Mouse (Mus musculus) thymus, adult 2 months (tissue): ENCODE data around the gene Cfap300. TPM values are rescaled to one million over a fixed set of nuclear protein-coding genes. Genes with fewer than 3 reads are reported as not detected.
A peak's percentile ranks its signal among the peaks of the same experiment; 100 is the strongest.

Experiments used
- DNase-seq: peaks from one replicate; pipeline ENCODE4 v3.0.0; 2021
- H3K27ac ChIP-seq: fragments of 200-500 bp; 2 replicates; pipeline ENCODE4 v1.5.1; 2012; ENCODE audit warnings: low read length, control low read depth; ENCODE audit not compliant: control insufficient read depth, insufficient read depth
- H3K27me3 ChIP-seq: fragments of 200-500 bp; 2 replicates; pipeline ENCODE4 v1.6.1; 2012; ENCODE audit warnings: mild to moderate bottlenecking, low read length, moderate library complexity, mixed read lengths; ENCODE audit not compliant: control insufficient read depth, insufficient read depth
- H3K36me3 ChIP-seq: fragments of 200-500 bp; 2 replicates; pipeline ENCODE4 v1.6.1; 2012; ENCODE audit warnings: mild to moderate bottlenecking, low read length, moderate library complexity; ENCODE audit not compliant: control insufficient read depth, insufficient read depth
- H3K4me1 ChIP-seq: fragments of 200-500 bp; replicated peaks from 2 replicates; pipeline ENCODE4 v1.6.1; 2012; ENCODE audit warnings: low read length; ENCODE audit not compliant: control insufficient read depth, insufficient read depth
- H3K4me3 ChIP-seq: fragments of 200-500 bp; 2 replicates; pipeline ENCODE4 v1.5.1; 2012; ENCODE audit warnings: mild to moderate bottlenecking, low read length, control low read depth, moderate library complexity; ENCODE audit not compliant: control insufficient read depth, insufficient read depth
- CTCF ChIP-seq: fragments of 200-500 bp; IDR thresholded peaks from 2 replicates; pipeline ENCODE4 v1.5.1; 2012; ENCODE audit warnings: mild to moderate bottlenecking, control low read depth, low read length, moderate library complexity, borderline replicate concordance; ENCODE audit not compliant: control insufficient read depth, poor library complexity, insufficient read depth; ENCODE audit errors: extremely low read depth
- POLR2A ChIP-seq: fragments of 200-500 bp; IDR thresholded peaks from 2 replicates; pipeline ENCODE4 v1.6.1; 2012; ENCODE audit warnings: mild to moderate bottlenecking, low read length, control low read depth, moderate library complexity; ENCODE audit not compliant: control insufficient read depth, poor library complexity, insufficient read depth; ENCODE audit errors: extremely low read depth
- WGBS: fragments of 180-500 bp; shearing (Covaris S2); methylation state at CpG from one replicate; pipeline ENCODE4 v1.1.7; 2018; 5-methylcytosine and 5-hydroxymethylcytosine counted together
- polyA plus RNA-seq: library from polyadenylated mRNA; depleted of rRNA; stranded (reverse); fragments of >200 nt; gene quantifications from 2 replicates; pipeline ENCODE4 v1.2.3, GENCODE M21; 2012; rRNA removed

The Cfap300 gene
- 0.62 and 0.93 TPM in 2 replicates for polyA plus RNA-seq

GRCm38 (mm10) chr9:8042338-8043043, at the start of gene Cfap300:
TSS of gene Cfap300 (minus strand) at chr9:8042823.
- Histone ChIP-seq H3K27me3 (no peaks in the 10 kb centered on the region), H3K4me3 (peak within 1 kb of the TSS; percentile 88), H3K36me3 (no peaks in the 10 kb centered on the region), H3K27ac (no peak within 1 kb of the TSS), H3K4me1 (no peaks in the 10 kb centered on the region; the same call in 1 of the 2 replicates)
- 2% methylated on average over 39 of the region's 39 CpGs for WGBS
- peak; percentile 95 for DNase-seq
- no peak for TF ChIP-seq CTCF
- 0 out of 2 replicates have a peak, but pooled peaks have one; percentile 38 for TF ChIP-seq POLR2A

- TF ChIP-seq CTCF (no peak), POLR2A (no peak)
- H3K27me3 ChIP-seq = no peaks in the 10 kb centered on the region
- no peak overlapping the region for H3K27ac ChIP-seq
- DNase-seq = no peak
- 94% methylated on average over 5 of the region's 5 CpGs for WGBS
- H3K4me1 ChIP-seq = no peaks in the 10 kb centered on the region
- H3K4me3 ChIP-seq = no peak overlapping the region
- no peaks in the 10 kb centered on the region for H3K36me3 ChIP-seq
Measured at GRCm38 (mm10) chr9:8078882-8079281, 36.3 kb upstream of the Cfap300 start.

- Histone ChIP-seq H3K4me1 (no peaks in the 10 kb centered on the region), H3K4me3 (no peak overlapping the region), H3K27ac (no peak overlapping the region), H3K27me3 (no peaks in the 10 kb centered on the region), H3K36me3 (no peaks in the 10 kb centered on the region)
- DNase-seq = peak; percentile 5
- TF ChIP-seq POLR2A (no peak), CTCF (no peak)
Measured at GRCm38 (mm10) chr9:8074345-8074744, 31.7 kb upstream of the Cfap300 start.

- no peaks in the 10 kb centered on the region for H3K36me3 ChIP-seq
- DNase-seq = no peak
- 87% methylated on average over 3 of the region's 3 CpGs for WGBS
- H3K4me1 ChIP-seq = no peaks in the 10 kb centered on the region
- no peak overlapping the region for H3K4me3 ChIP-seq
- no peaks in the 10 kb centered on the region for H3K27me3 ChIP-seq
- H3K27ac ChIP-seq = no peak overlapping the region
- no peak for TF ChIP-seq CTCF
- TF ChIP-seq POLR2A = no peak
Measured at GRCm38 (mm10) chr9:8073203-8073755, 30.7 kb upstream of the Cfap300 start.

- no peak for DNase-seq
- no peaks in the 10 kb centered on the region for H3K27me3 ChIP-seq
- no peaks in the 10 kb centered on the region for H3K36me3 ChIP-seq
- H3K4me1 ChIP-seq = no peaks in the 10 kb centered on the region
- no peak overlapping the region for H3K4me3 ChIP-seq
- no peak overlapping the region for H3K27ac ChIP-seq
- WGBS = 75% methylated on average over 3 of the region's 3 CpGs
- no peak for TF ChIP-seq POLR2A
- no peak for TF ChIP-seq CTCF
Measured at GRCm38 (mm10) chr9:8059636-8060035, 17.0 kb upstream of the Cfap300 start.

- Histone ChIP-seq H3K4me3 (no peak overlapping the region), H3K36me3 (no peaks in the 10 kb centered on the region), H3K27ac (no peak overlapping the region), H3K27me3 (no peaks in the 10 kb centered on the region), H3K4me1 (no peaks in the 10 kb centered on the region)
- WGBS = 7% methylated on average over 1 of the region's 1 CpGs
- TF ChIP-seq POLR2A (no peak), CTCF (no peak)
- no peak for DNase-seq
Measured at GRCm38 (mm10) chr9:8054831-8055230, 12.2 kb upstream of the Cfap300 start.
